Mouse (Mus musculus) liver, embryonic 14.5 days (tissue): ENCODE measurements around the gene Cyth1. TPM values are rescaled to one million over a fixed set of nuclear protein-coding genes. Genes with fewer than 3 reads are reported as not detected.

Experiments
- ATAC-seq: fragments of 200-750 bp; cut with Nextera tagmentation; 2 replicates; pipeline ENCODE4 v1.8.0; 2017; ENCODE audit warnings: moderate number of reproducible peaks, mild to moderate bottlenecking, moderate library complexity; ENCODE audit not compliant: insufficient read depth
- DNase-seq, 3 experiments: peaks; one replicate each; pipeline ENCODE4 v3.0.0-alpha.2; 2012 to 2013; ENCODE audit warnings: low read depth in 3 of 3, low spot score in 3 of 3
- H3K27ac ChIP-seq: fragments of 300-500 bp; sonication (generic); 2 replicates; pipeline ENCODE4 v1.5.1; 2014; ENCODE audit warnings: moderate library complexity, mild to moderate bottlenecking, control low read depth, inconsistent platforms
- H3K27me3 ChIP-seq: fragments of 300-500 bp; sonication (generic); 2 replicates; pipeline ENCODE4 v1.6.1; 2014; ENCODE audit warnings: mild to moderate bottlenecking, low read length, moderate library complexity; ENCODE audit not compliant: control insufficient read depth, insufficient read depth
- H3K36me3 ChIP-seq: fragments of 300-500 bp; sonication (generic); replicated peaks from 2 replicates; pipeline ENCODE4 v1.6.1; 2014; ENCODE audit warnings: low read depth; ENCODE audit not compliant: control insufficient read depth, insufficient read depth
- H3K4me1 ChIP-seq, 2 experiments: fragments of 200-500 bp in 1 of 2; fragments of 300-500 bp in 1 of 2; sonication (generic) in 1 of 2; replicated peaks; 2 replicates each; pipeline ENCODE4 v1.6.1; 2012 to 2014; ENCODE audit warnings: antibody characterized with exemption in 1 of 2, inconsistent platforms in 1 of 2, low read length in 1 of 2; ENCODE audit not compliant: control insufficient read depth in 2 of 2, insufficient read depth in 2 of 2
- H3K4me2 ChIP-seq: fragments of 300-500 bp; sonication (generic); 2 replicates; pipeline ENCODE4 v1.6.1; 2014; ENCODE audit warnings: low read depth, mild to moderate bottlenecking, control low read depth, moderate library complexity
- H3K4me3 ChIP-seq, 2 experiments: fragments of 200-500 bp in 1 of 2; fragments of 300-500 bp in 1 of 2; sonication (generic) in 1 of 2; 2 replicates each; pipeline ENCODE4 v1.5.1; 2012 to 2014; ENCODE audit warnings: low read depth in 2 of 2, low read length in 2 of 2, mild to moderate bottlenecking in 2 of 2, control low read depth in 1 of 2, inconsistent platforms in 1 of 2, moderate library complexity in 1 of 2; ENCODE audit not compliant: insufficient read depth in 1 of 2
- H3K9ac ChIP-seq: fragments of 300-500 bp; sonication (generic); replicated peaks from 2 replicates; pipeline ENCODE4 v1.6.1; 2014; ENCODE audit warnings: mild to moderate bottlenecking, control low read depth, moderate library complexity
- H3K9me3 ChIP-seq: fragments of 300-500 bp; sonication (generic); 2 replicates; pipeline ENCODE4 v1.6.1; 2016; ENCODE audit warnings: low read length, mixed read lengths; ENCODE audit not compliant: control insufficient read depth
- CTCF ChIP-seq: IDR thresholded peaks from 2 replicates; pipeline ENCODE4 v1.5.1; 2016; ENCODE audit warnings: antibody characterized with exemption, low read depth, control low read depth
- EP300 ChIP-seq: IDR thresholded peaks from 2 replicates; pipeline ENCODE4 v1.6.1; 2016; ENCODE audit warnings: antibody characterized with exemption, low read depth
- WGBS: fragments of 180-500 bp; shearing (Covaris S2); extraction: QIAGEN DNeasy Blood & Tissue Kit; methylation state at CpG from one replicate; pipeline ENCODE4 v1.1.7; 2014; ENCODE audit not compliant: insufficient replicate concordance; 5-methylcytosine and 5-hydroxymethylcytosine counted together
- polyA plus RNA-seq, 2 experiments: library from polyadenylated mRNA; depleted of rRNA in 1 of 2; stranded (reverse) in 1 of 2; unstranded in 1 of 2; fragments of >200 nt; fragmentation: Nextera tagmentation in 1 of 2; extraction: Ambion mirVana in 1 of 2; gene quantifications; 2 replicates each; pipeline versions ENCODE4 v1.2.1 to v1.2.3; 2012 to 2014

Cyth1 gene
- polyA plus RNA-seq, 2 experiments = 1.9 to 2.7 TPM

GRCm38 (mm10) chr11:118247359-118248095, 865 bp downstream of the Cyth1 start:
- Histone ChIP-seq H3K27ac (no peak overlapping the region), H3K4me2 (peak overlapping the region; percentile 97), H3K9me3 (no peaks in the 10 kb centered on the region), H3K9ac (peak overlapping the region; percentile 74), H3K27me3 (no peaks in the 10 kb centered on the region), H3K36me3 (no peaks in the 10 kb centered on the region), H3K4me3 (peak overlapping the region; percentile 65 to 73), H3K4me1 (peaks cover 0 to 13% of the 10 kb centered on the region in 2 experiments; a peak in 3 of 4 replicates)
- 3% methylated on average over 43 of the region's 43 CpGs for WGBS
- ATAC-seq (no peak), DNase-seq (no peak)
- no peak for TF ChIP-seq CTCF

- no peak overlapping the region for H3K27ac ChIP-seq
- no peak for DNase-seq
Observed at GRCm38 (mm10) chr11:118246724-118247123, 1.7 kb downstream of the Cyth1 start.

GRCm38 (mm10) chr11:118245130-118245529, 3.3 kb downstream of the Cyth1 start:
- H3K4me1 ChIP-seq = peaks cover 0 to 13% of the 10 kb centered on the region in 2 experiments; a peak in 3 of 4 replicates
- ATAC-seq = no peak
- H3K4me2 ChIP-seq = no peak overlapping the region
- H3K27me3 ChIP-seq = no peaks in the 10 kb centered on the region
- 78% methylated on average over 2 of the region's 2 CpGs for WGBS
- no peaks in the 10 kb centered on the region for H3K9me3 ChIP-seq
- no peaks in the 10 kb centered on the region for H3K36me3 ChIP-seq
- no peak overlapping the region for H3K4me3 ChIP-seq
- H3K9ac ChIP-seq = no peak overlapping the region
- TF ChIP-seq EP300 = no peak
- TF ChIP-seq CTCF = no peak
- H3K27ac ChIP-seq = no peak overlapping the region
- DNase-seq = no peak

More at GRCm38 (mm10) chr11:118246724-118247123, 1.7 kb downstream of the Cyth1 start:
- H3K36me3 ChIP-seq = no peaks in the 10 kb centered on the region
- TF ChIP-seq CTCF (no peak), EP300 (no peak)
- no peaks in the 10 kb centered on the region for H3K9me3 ChIP-seq
- H3K9ac ChIP-seq = no peak overlapping the region
- H3K4me1 ChIP-seq = peaks cover 0 to 13% of the 10 kb centered on the region in 2 experiments; a peak in 3 of 4 replicates
- no peak for ATAC-seq
- WGBS = 56% methylated on average over 5 of the region's 5 CpGs
- peak overlapping the region in 1 of 2 experiments; percentile 73; a peak in 1 of 4 replicates for H3K4me3 ChIP-seq
- H3K27me3 ChIP-seq = no peaks in the 10 kb centered on the region
- H3K4me2 ChIP-seq = peak overlapping the region; percentile 97

GRCm38 (mm10) chr11:118243627-118244261, 4.6 kb downstream of the Cyth1 start:
- DNase-seq (no peak), ATAC-seq (no peak)
- Histone ChIP-seq H3K27me3 (no peaks in the 10 kb centered on the region), H3K4me1 (peaks cover 0 to 8% of the 10 kb centered on the region in 2 experiments; a peak in 2 of 4 replicates), H3K9me3 (no peaks in the 10 kb centered on the region), H3K9ac (no peak overlapping the region), H3K4me2 (no peak overlapping the region), H3K27ac (no peak overlapping the region), H3K36me3 (no peaks in the 10 kb centered on the region), H3K4me3 (no peak overlapping the region)
- TF ChIP-seq CTCF = no peak
- no peak for TF ChIP-seq EP300
- WGBS = 47% methylated on average over 6 of the region's 6 CpGs

GRCm38 (mm10) chr11:118242506-118242905, 5.9 kb downstream of the Cyth1 start:
- no peak for DNase-seq
- Histone ChIP-seq H3K27ac (no peak overlapping the region), H3K27me3 (no peaks in the 10 kb centered on the region), H3K9me3 (no peaks in the 10 kb centered on the region), H3K36me3 (no peaks in the 10 kb centered on the region), H3K4me3 (no peak overlapping the region), H3K4me1 (peaks cover 0 to 8% of the 10 kb centered on the region in 2 experiments; a peak in 1 of 4 replicates), H3K9ac (no peak overlapping the region), H3K4me2 (no peak overlapping the region)
- TF ChIP-seq CTCF = no peak
- no peak for TF ChIP-seq EP300
- no peak for ATAC-seq
- 55% methylated on average over 4 of the region's 4 CpGs for WGBS
